Mouse (Mus musculus) hematopoietic multipotent progenitor cell, adult 10-12 weeks (in vitro differentiated cells): ENCODE data around the gene Pygb. TPM values are rescaled to one million over a fixed set of nuclear protein-coding genes. Genes with fewer than 3 reads are reported as not detected.

Experiments used
- polyA plus RNA-seq: library from polyadenylated mRNA; stranded (reverse); fragments of >175 nt; gene quantifications from 2 replicates; pipeline ENCODE4 v1.2.3, GENCODE M21; 2012; ENCODE audit warnings: low replicate concordance

Pygb gene
- polyA plus RNA-seq = 27.6 and 69.9 TPM in 2 replicates

GRCm38 (mm10) chr2:150786251-150787180 lies at the start of gene Pygb:
Gene Pygb (plus strand): TSS chr2:150786735.

DNA sequence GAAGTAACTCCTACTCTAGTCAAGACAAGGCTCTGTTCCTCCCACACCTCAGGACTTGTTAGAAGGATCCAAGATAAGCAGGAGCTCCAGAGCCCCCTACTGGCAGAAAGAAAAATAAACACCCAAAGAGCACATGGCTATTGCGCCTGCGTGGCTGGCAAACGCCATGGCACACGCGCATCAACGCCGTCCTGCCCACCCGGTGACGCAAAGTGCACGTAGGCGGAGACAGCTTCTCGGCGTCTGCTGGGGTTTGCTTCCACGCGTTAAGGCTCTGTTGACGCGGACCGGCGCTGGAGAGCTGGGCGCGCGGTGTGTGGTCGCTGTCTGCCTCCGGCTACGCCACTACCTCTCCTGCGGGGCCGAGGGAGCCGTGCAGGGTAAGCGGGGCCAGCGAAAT lies 37.7 kb upstream of the Pygb start, which contains the start of gene Entpd6:
Entpd6 (plus strand) TSS at position 189 of the 400 bp plus-strand sequence.

Other genes starting within 250 kb of the Pygb start
- gene Cst7, start 216.3 kb upstream of the Pygb start, polyA plus RNA-seq = 1.3 and 1.5 TPM in 2 replicates
- gene Apmap, start 178.2 kb upstream of the Pygb start, polyA plus RNA-seq = 32.5 and 120 TPM in 2 replicates
- gene Acss1, start 118.2 kb upstream of the Pygb start, polyA plus RNA-seq = 19.7 and 56.1 TPM in 2 replicates
- gene Vsx1, start 97.4 kb upstream of the Pygb start, polyA plus RNA-seq = 0.09 TPM in 1 of 2 replicates, not detected in the other
- gene Entpd6, start 37.7 kb upstream of the Pygb start, polyA plus RNA-seq = 41.2 and 59.2 TPM in 2 replicates
- 72.4 and 129 TPM in 2 replicates for gene Abhd12, start 118.0 kb downstream of the Pygb start, polyA plus RNA-seq
- gene Gins1, start 118.7 kb downstream of the Pygb start, polyA plus RNA-seq = 1.5 and 5.5 TPM in 2 replicates